Mouse (Mus musculus) urinary bladder, postnatal 25 days (tissue): Measurements from ENCODE around the gene Doc2a.

Source experiments
- DNase-seq: peaks from one replicate; pipeline ENCODE4 v3.0.0; 2022; ENCODE audit warnings: low spot score

Doc2a gene

DNA sequence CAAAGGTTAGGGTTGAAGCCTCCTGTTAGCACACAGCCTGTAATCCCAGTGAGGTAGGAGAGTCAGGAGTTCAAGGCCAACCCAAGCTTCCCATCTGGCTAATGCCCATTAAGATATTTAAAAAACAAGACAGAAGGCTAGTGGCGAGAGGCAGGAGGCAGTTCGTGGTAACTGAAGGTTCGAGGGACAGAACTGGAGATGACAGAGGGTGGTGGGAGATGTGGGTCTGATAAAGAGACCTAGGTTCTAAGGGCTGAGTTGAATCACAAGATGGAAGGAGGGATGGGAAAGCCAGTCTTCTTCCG lies at the start of gene Doc2a:
TSS of gene Doc2a (plus strand) at position 301 of the 305 bp plus-strand sequence.
- DNase-seq, result no peak

DNA sequence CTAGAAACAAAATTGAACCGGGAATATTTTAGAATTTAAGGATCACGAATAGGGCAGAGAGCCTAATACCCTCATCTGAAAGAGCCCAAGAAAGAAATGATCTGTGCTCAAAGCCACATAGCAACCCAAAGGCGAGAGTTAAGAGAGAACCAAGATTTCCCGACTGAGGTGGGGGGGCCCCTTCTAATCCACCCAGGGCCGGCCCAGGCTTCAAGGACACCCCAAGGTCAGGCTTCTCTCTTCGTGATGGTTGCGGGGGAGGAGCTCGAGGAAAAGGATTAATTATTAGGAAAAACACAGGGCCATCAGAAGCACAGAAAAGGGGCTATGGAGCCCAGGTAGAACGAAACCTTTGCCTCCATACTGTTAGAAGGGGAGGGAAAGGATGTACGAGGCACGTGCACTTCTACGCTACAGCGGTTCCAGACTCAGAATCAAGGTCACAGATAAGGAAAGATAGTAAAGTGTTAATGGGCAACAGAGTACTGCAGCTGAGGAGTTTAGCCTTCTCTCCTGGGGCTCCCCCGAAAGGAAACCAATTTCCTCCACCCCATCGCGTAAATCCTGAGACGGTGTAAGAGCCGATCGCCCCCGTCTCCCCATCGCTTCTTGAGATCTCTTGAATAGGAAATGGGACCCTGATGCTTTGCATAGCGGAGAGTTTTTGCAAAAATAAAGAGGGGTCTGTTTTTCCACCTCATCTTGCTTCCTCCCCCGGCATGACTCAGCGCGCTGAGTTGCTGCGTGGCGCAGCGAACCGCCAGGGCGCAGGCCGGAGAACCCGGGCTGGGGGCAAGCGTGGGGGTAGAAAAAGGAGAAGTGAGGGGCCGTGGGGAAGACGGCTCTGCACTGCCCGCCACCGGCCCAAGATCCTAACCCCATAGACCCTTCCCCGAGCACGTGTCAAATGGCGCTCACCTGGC lies 48.8 kb upstream of the Doc2a start:
- no peak for DNase-seq

DNA sequence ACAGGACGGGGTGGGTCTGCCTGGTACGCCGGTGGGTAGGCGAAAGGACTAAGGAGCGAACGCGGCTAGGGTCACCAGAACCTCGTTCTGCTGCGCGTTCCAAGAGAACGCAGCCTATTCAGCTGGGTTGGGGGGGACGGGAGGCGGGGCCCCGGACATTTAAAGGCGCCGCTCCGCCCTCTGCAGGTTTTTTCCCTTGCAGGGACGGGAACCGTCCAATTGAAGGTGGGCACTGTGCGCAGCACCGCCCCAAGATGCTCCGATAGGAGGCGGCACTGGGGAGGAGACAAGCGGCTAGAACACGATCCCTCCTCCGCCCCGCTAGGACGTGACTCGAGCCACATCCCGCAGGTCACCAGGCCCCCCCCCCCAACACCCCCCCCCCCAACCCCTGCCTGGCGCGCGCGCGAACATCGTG lies 48.2 kb upstream of the Doc2a start:
- DNase-seq, result peak; percentile 87

DNA sequence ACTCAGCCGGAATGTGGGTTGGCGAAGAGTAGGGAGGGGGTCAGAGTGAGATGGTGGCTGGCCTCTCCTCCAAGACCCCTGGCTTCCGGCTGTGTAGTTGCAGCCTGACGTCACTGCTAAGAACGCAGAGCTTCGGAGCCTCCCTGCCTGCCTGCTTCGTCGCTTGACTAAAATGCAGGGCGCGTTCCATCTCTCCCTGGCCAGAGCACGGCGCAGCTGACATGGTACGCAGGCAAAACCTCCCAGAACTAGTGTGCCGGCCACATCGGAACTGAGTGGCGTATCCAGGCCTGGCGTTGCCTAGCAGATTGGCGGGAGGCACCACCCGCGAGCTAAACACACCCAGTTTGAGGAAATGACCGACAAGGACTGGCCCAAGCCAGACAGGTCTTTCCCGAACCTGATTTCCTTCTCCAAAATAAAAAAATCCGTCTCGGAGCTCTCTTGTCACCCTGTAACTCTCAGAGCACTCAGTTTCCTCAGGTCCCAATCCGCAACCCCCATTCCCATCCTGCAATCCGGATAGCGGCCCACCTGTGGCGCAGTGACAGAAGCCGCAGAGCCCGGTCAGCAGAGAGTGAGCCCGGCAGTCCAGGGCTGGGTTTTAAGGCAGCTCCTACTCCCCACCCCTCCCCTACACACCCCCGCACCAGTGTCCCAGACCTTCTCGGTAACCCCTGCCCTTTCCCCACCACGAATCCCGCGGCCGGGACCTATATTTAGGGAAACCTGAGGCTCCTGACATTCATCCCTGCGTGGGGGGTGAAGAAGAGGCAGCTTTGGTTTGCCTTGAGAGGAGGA lies 47.5 kb upstream of the Doc2a start:
- peak; percentile 70 for DNase-seq

DNA sequence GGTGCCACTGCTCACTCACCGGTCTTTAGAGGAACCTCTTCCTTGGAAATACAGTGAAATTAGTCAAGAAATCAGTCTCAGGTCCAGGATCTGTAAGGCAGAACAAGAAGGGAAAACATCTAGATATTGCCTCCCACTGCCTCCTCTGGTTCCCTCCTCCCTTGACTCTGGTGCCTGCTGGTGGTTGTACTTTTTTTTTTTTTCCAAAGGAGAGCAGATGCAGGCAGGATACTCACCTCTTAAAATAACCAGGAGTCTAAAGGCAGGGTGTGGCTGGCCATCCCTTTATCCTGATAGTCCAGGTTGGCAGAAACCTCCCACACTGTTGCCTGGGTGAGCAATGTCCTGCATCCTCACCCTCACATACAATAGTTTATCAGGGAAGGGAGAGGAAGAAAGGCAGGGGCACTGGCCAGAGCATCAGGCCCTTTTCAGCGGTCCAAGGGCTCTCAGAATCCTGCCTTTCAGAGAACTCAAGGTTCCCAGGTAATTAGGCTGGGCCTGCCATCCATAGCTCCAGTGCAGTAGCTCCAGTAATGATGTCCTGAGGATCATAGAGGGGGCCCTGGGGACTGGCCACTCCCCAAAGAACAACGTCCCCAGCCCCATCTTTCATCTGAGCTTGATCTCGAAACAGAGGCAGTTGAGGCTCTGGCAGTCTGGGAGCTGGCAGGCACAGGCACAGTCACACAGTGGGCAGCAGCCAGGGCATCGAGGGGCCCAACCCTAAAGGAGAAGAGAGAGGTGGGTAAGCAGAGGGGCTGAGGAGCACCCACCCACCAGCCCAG lies 46.8 kb upstream of the Doc2a start:
- DNase-seq, result no peak

DNA sequence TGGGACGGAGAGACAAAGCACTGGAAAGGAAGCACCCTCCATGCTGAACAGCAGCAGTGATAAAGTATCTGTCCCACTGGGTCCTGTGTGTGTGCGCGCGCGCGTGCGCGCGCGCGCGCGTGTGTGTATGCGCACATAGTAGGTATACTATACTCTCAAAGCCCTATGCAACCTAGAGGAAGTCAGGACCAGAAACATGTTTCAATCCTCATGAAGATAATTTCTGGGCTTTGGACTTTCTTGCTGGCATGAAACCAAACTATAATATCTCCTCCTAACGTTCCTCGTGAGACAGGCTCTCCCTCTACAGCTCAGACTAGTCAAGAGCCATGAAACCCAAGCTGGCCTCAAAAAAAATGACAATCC lies 46.2 kb upstream of the Doc2a start:
- no peak for DNase-seq

DNA sequence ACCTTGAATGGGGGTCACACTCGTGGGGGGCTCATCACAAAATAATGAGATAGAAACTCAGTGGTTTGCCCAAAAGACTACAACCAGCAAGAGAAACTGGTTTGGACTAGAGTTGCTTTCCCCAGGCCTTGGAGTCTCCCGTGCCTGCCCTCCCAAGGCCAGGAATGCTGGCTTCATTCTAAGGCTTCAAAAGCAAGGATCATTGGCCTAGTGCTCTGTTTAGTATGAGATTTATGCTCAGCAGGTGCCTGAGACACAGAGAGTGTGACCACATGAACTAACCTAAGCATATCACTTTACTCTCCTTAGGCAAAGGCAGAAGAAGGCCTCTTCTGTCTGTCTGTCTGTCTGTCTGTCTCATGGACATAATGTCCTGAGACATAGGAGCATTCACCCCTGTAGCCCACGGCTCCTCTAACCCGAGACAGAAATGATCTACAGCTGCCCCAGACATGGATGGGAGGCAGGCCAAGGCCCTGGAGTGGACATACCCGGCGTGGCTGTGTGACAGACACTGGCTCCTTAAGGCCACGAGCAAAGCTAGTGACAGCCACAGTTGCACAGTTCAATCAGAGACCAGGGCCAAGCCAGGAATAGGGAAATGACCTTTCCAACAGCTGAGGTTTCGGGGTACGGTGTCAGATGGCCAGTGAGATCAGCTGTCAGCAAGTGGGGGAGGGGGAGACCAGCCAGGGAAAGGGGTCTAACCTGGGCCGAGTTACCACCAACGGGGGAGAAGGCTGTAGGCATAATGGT lies 44.9 kb upstream of the Doc2a start:
- DNase-seq, result no peak

DNA sequence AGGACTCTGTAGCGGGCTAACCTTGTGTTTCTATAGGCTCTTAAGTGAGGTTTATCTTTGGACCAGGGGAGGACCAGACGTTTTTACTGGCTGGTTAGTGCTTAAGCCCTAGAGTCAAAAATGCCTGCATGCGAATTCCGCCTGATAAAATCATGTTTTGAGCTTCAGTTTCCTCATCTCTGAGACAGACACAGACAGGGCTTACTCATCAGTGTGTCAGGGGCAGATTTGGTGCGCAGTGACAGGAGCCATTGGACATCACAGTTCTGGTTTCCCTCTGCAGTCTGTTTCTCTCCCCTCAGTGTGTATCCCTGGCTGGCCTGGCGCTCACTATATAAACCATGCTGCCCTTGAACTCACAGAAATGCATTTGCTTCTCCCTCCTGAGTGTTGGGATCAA lies 44.0 kb upstream of the Doc2a start:
- DNase-seq, result no peak

DNA sequence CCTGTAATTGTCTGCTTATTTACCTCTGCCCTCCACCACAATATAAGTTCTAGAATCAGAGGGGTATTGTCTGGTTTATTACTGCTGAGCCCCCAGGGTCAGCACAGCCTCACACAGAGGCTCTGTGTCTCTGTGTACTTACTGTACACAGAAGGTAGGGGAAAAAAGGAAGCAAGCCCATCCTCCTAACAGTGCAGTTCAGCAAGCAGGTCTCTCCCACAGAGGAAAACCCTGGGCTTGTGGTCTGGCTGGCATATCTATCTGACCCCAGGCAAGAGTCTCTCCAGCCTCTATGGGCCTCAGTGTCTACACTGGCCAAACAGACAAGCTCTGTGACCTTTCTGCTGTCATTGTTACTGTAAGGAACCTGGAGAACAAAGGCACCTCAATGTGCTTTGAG lies 43.5 kb upstream of the Doc2a start:
- DNase-seq, result no peak

DNA sequence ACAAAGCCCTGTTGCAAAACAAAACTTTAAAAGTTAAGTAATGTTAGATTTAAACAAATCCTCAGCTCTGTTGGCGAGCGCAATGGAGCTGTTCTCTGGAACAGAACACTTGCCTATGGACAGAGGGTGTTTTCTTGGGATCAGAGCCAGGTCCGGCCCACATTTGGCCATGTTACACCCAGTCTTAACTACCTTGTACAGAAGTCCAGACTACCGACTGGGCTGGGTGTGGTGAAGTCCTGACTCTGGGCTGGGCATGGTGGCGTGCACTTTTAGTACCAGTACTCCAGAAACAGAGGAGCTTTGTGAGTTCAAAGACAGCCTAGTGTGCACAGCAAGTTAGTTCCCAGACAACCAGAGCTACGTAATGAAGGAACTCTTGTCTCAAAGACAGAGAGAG lies 40.3 kb upstream of the Doc2a start:
- no peak for DNase-seq

DNA sequence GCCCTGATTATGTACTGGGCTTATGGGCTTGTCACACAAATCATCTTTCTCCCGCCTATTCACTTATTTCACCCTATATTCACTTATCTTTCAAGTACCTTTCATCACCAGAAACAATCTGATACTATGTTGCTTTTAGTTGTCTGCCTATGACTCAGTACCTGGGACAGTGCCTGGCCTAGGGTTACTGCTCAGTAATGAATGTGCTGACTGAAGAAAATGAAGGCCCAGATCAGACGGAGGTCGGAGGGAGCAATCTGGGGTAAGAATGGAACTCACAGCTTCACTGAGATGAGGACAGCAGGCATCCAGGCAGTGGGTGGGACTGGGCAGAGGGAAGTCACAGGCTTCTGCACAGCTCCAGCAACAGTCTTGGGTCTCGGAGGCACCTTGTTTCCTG lies 39.8 kb upstream of the Doc2a start:
- DNase-seq, result no peak

DNA sequence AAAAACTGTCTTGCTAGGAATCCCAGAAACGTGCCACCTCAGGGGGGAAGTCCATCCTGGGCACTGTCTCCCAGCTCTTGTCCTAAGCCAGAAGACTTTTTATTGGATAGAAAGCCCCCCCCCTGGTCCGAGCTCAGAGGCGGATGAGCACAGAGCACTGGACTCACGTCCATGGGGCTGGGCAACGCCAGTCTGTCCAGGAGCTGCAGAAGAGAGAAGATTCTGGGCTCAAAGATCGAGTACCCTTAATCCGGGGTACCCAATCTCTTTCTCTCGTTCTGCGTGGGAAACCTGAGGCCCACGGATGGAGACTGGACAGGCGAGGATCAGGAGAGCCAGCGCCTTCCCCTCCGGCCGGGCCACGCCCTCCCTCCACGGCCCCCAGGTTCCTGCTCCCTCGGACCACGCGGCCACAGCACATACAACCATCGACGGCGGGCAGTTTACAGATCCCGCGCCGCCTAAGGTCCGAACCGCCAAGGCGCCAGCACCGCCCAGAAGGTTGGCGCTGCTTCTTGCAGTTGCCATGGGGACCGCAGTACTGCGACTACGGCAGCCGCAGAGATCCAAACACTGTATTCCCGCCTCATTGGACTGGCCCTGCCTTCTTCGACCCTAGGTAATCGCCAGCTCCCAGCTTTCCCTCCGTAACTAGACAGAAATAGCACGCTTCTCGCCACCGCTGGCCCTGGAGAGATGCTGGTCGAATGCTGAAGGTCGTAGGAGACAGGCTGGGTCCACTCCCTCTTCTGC lies 38.3 kb upstream of the Doc2a start:
- DNase-seq, result peak; percentile 84

DNA sequence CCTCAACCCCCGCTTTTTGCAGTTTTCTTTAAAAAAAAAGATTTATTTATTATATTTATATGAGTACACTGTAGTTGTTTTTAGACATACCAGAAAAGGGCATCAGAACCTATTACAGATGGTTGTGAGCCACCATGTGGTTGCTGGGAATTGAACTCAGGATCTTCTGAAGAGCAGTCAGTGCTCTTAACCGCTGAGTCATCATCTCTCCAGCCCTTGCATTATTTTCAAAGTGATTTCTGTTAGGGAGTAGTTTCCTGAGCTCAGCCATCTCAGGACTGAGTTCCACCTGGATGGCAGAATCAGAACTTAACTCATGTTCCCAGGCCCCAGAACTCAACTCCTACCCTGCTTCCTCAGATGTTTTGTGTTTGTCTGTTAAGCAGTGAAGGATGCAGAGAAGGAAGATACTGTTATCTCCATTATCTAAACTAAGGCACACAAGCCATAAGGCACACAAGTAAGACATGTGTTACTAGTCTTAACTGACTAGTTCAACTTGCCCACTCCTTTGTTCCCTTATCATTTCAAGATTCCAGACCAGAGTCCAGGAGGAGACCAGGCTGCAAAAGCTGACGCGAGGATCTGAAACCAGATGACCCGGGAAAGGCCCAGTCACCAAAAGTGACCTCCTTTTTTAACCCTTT lies 37.4 kb upstream of the Doc2a start:
- DNase-seq, result no peak

DNA sequence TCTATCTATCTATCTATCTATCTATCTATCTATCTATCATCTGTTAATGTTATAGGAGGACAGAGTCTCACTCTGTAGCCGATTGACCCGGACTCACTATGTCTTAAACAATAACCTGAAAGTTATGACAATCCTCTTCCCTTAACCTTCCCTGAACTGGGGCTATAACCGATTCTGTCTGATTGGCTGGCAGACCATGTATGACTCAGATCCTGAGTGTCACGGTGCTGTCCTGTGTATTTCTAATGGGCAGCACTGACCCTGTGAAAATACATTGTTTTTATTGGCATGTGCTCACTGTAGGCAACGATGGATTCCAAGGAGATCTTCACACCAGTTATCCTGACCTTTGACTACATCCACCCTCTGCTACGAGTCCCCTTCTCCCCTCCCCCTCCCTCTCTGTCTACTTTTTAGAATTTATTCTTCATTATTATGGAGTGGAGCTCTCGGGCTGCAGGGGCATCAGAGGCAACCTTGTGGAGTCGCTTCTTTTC lies 31.4 kb upstream of the Doc2a start:
- no peak for DNase-seq

DNA sequence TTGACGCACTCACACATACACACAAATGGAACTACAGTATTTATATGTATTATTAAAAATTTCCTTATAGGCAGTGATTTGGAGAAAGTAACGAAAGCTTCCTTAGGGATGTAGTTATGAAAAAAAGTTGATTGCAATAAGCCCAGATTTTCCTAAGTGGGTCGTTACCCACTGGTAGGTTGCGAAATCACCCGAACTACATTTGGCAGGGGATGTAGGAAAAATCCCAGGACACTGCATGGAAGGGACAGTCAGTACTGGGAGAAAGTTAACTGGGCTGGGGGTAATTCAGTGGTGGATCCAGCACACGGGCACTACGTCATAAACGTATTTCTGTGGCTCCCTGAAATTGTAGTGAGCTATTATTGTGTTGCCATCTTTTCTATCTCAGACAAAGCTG lies 30.7 kb upstream of the Doc2a start:
- no peak for DNase-seq

DNA sequence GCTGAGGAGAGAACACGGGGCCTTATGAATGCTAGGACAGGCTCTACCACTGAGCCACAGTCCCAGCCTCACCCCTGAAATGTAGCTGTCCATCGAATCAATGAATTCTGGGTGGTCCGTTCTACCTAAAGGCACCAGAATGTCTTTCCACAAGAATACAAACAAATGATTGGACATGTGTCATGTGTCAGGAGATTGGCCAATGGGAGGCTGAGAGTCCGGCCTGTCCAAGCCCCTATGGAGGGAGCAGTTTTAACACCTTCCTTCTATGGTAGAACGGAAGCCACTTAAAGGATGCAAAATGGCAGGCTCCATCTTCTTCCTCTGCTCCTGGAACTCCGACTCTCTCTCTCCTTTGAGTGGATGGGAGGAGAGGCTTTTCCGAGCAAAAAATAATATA lies 29.6 kb upstream of the Doc2a start:
- no peak for DNase-seq

DNA sequence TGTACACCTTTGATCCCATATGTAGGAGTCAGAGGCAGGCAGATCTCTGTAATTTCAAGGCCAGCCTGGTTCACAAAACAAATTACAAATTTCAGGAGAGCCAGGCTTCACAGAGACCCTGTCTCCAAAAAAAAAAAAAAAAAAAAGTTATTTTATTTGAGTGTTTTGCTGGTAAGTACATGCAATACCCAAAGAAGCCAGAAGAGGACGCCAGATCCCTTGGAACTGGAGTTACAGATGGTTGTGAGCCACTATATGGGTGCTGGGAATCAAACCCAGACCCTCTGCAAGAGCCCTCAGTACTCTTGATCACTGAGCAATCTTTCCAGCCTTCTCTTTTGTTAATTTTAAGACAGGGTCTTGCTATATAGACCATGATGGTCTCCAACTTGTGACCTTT lies 28.4 kb upstream of the Doc2a start:
- DNase-seq, result no peak

DNA sequence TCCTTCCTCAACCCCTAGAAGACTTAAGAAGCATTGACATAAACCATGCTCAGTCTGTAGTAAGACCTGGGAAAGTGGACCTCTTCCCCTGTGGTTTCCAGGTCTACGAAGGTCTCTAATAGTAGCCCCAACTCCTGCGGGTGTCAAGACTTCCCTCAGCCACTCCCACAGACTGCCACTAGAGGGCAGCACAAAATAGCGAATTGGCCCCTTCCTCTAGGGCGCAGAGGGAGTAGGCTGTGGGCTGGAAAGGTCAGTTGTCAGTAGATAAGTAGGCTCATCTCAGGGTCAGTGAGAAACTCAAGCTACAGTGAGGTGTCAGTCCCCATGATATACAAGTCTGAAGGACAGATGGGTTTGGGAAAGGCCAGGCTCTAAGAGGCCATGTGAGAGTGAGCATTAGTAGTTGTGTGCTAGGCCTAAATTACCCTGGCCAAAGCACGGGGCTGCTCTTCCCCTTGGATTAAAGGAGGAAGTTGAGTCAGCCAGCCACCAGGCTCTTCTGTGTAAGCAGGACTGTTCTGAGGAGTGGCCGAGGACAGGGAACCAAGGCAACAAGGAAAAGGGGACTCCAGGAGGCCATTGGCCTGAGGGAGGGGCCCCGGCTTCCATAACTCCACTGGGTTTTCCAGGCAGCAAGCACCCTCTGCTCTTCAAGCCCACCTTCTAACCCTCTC lies 25.2 kb upstream of the Doc2a start:
- DNase-seq, result peak; percentile 74

DNA sequence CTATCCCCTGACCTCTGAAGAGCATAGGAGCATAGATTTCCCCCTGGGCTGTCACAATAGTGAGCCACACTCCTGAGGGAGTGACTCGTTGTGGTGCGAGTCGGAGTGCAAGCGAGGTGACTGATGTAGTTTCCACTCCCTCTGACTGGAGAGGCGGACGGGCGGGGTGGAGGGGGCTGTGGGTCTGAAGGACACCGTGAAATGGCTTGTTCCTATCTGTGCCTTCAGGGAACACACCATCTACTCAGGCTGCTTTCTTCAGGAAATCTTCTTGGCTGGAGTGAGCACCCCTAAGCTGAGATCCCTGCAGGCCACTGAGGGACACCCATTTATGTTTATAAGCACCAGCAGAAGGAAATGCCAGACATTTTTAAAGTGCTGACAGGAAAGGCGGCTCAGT lies 24.5 kb upstream of the Doc2a start:
- DNase-seq, result no peak

DNA sequence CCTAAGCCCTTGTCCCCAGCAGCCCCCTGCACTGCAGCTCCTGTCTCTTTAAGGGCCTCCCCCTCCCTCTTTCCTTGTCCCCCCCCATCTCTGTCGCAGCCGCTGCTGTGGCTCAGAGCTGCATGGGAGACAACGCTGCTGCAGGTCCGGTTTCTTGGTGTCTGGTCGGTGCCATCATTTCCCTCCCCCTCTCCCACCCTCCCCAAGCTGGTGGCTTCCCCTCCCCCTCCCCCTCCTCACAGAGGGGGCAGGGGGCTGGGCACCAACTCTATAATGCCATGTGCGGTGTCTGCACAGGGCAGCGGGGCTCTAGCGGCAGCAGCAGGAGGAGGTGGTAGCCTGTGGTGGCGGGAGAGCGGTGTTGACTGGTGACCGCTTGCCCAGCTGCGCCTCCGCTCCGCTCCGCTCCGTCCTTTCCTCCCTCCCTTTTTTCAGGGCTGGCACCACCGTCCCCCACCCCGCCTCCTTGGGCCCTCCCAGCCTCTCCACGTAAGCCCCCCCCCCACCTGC lies 24.0 kb upstream of the Doc2a start:
- no peak for DNase-seq
